Mouse (Mus musculus) activated CD4-positive, CD25-positive, alpha-beta regulatory T cell, adult 4 months (primary cell): ENCODE measurements around the gene Rhof. TPM values are rescaled to one million over a fixed set of nuclear protein-coding genes. Genes with fewer than 3 reads are reported as not detected.
A peak's percentile ranks its signal among the peaks of the same experiment; 100 is the strongest.
"Not testable (repeated sequence)": the region's sequence is repeated elsewhere in the genome, so short reads cannot be mapped to it uniquely, and the experiment has no call there.

Source experiments
- ATAC-seq: one replicate; pipeline ENCODE4 v1.8.0; 2017
- polyA plus RNA-seq, 2 experiments: library from polyadenylated mRNA; unstranded; fragments of 100-300 nt; shearing (Covaris generic); gene quantifications; one replicate each; pipeline ENCODE4 v1.2.1; 2017

The Rhof gene
- polyA plus RNA-seq, 2 experiments from 2014 or later: 54.3 to 75.1 TPM

GRCm38 (mm10) chr5:123064207-123064606, 68.3 kb downstream of the Rhof start:
- no peak for ATAC-seq

- no peak for ATAC-seq
These were observed 69.4 kb downstream of the Rhof start for GRCm38 (mm10) chr5:123063141-123063540.

- ATAC-seq: not testable (repeated sequence)
These were observed 71.1 kb downstream of the Rhof start for GRCm38 (mm10) chr5:123061402-123061749.

GRCm38 (mm10) chr5:123060706-123061401, 71.6 kb downstream of the Rhof start:
- no peak for ATAC-seq

GRCm38 (mm10) chr5:123059757-123060520, 72.6 kb downstream of the Rhof start:
- ATAC-seq: no peak

GRCm38 (mm10) chr5:123058251-123059102, 74.0 kb downstream of the Rhof start:
- no peak for ATAC-seq

- peak; percentile 90 for ATAC-seq
These were observed 74.9 kb downstream of the Rhof start for GRCm38 (mm10) chr5:123057366-123058250.

Other genes starting within 250 kb of the Rhof start
- gene Kdm2b, start 142.9 kb downstream of the Rhof start, polyA plus RNA-seq: 10 to 100 TPM; 28.2 to 43.2 TPM
- gene Orai1, start 117.6 kb downstream of the Rhof start, polyA plus RNA-seq: 1 to 10 TPM; 8.1 to 9.4 TPM
- 1 to 10 TPM; 3.2 to 4.9 TPM for gene Morn3, start 85.7 kb downstream of the Rhof start, polyA plus RNA-seq
- gene Tmem120b, start 64.3 kb downstream of the Rhof start, polyA plus RNA-seq: 1 to 10 TPM; 2.2 to 2.3 TPM
- 10 to 100 TPM; 12.5 to 12.9 TPM for gene Setd1b, start 9.5 kb upstream of the Rhof start, polyA plus RNA-seq
- gene Psmd9, start 36.7 kb upstream of the Rhof start, polyA plus RNA-seq: 10 to 100 TPM; 31.6 to 42.2 TPM
- gene Hpd, start 50.0 kb upstream of the Rhof start, polyA plus RNA-seq: not detected
- gene Wdr66, start 119.4 kb upstream of the Rhof start, polyA plus RNA-seq: 1 to 10 TPM in 1 of 2 experiments, under 1 TPM in 1; 0.54 to 1.4 TPM
- gene Bcl7a, start 211.1 kb upstream of the Rhof start, polyA plus RNA-seq: 1 to 10 TPM; 5.3 to 6.0 TPM